Mouse (Mus musculus) forebrain, embryonic 13.5 days (tissue): ENCODE results near the gene Dagla. TPM values are rescaled to one million over a fixed set of nuclear protein-coding genes. Genes with fewer than 3 reads are reported as not detected.

ENCODE experiments used
- ATAC-seq: fragments of 200-750 bp; cut with Nextera tagmentation; 2 replicates; pipeline ENCODE4 v1.8.0; 2017
- H3K27ac ChIP-seq: fragments of 300-500 bp; sonication (generic); 2 replicates; pipeline ENCODE4 v1.5.1; 2015; ENCODE audit warnings: inconsistent platforms, mild to moderate bottlenecking, moderate library complexity
- H3K27me3 ChIP-seq: fragments of 300-500 bp; sonication (generic); 2 replicates; pipeline ENCODE4 v1.6.1; 2015; ENCODE audit warnings: mild to moderate bottlenecking, inconsistent platforms
- H3K36me3 ChIP-seq: fragments of 300-500 bp; sonication (generic); 2 replicates; pipeline ENCODE4 v1.6.1; 2015; ENCODE audit warnings: mild to moderate bottlenecking, inconsistent platforms; ENCODE audit not compliant: poor library complexity, severe bottlenecking
- H3K4me1 ChIP-seq: fragments of 300-500 bp; sonication (generic); 2 replicates; pipeline ENCODE4 v1.6.1; 2015; ENCODE audit warnings: inconsistent platforms
- H3K4me2 ChIP-seq: fragments of 300-500 bp; sonication (generic); 2 replicates; pipeline ENCODE4 v1.6.1; 2015; ENCODE audit warnings: inconsistent platforms, mild to moderate bottlenecking, moderate library complexity
- H3K4me3 ChIP-seq: fragments of 300-500 bp; sonication (generic); 2 replicates; pipeline ENCODE4 v1.5.1; 2015; ENCODE audit warnings: mild to moderate bottlenecking, inconsistent platforms
- H3K9ac ChIP-seq: fragments of 300-500 bp; sonication (generic); 2 replicates; pipeline ENCODE4 v1.6.1; 2015; ENCODE audit warnings: mild to moderate bottlenecking, inconsistent platforms
- H3K9me3 ChIP-seq: fragments of 300-500 bp; sonication (generic); replicated peaks from 2 replicates; pipeline ENCODE4 v1.6.1; 2016; ENCODE audit warnings: inconsistent platforms
- WGBS: fragments of 180-500 bp; shearing (Covaris S2); methylation state at CpG from one replicate; pipeline ENCODE4 v1.1.7; 2015; 5-methylcytosine and 5-hydroxymethylcytosine counted together
- polyA plus RNA-seq: library from polyadenylated mRNA; unstranded; fragments of >200 nt; fragmentation: Nextera tagmentation; extraction: Ambion mirVana; gene quantifications from 2 replicates; pipeline ENCODE4 v1.2.1, GENCODE M21; 2015

The Dagla gene
- polyA plus RNA-seq, 1 experiment from 2014 or later: 3.2 TPM

DNA sequence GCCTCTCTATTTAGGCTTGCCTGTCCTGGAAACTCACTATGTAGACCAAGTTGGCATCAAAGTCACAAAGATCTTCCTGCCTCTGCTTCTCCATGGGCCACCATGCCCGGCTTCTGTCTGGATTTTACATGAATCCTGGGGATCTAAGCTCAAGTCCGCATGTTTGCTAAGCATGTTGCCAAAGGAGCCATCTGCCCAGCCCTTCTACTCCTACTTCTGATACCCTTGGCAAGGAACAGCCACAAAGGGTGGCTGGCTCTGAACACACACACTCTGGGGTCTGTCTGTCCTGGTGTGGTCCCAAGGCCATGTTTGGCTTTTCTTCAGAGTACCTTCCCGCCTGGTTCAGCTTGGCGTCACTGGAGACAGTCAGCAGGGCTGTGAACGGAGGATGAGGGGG, 2.7 kb upstream of the Dagla start:
- ATAC-seq: no peak

DNA sequence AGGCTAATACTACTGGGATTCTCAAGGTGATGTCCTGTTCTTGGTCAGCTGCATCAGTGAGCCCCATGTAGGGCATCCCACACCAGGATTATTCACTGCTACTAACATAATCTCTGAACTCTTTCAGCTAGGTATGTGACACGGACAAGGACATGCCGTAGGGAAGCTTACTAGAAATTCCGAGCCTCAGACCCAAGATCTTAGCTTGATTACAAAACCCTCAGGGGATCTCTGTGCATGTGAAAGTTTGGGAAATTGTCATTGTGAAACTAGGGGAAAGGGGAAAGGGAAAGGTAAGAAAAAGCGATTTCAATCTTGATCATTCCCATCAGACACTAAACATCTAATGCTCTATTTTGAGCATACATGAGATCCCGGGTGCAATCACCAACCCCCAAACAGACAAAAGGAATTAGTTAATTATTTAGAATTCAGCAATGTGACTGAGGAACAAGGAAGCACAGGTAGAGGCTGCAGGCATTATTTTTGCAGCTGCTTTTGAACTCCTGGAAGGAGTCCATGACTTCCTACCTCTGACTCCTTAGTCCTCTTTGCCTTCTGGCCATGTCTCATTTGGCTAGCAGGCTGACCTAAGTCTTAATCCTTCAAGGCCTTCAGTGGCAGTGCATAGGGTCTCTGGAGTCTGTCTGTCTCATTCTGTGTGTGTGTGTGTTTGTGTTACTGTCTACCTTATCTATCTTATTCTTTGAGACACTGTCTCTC, 2.0 kb upstream of the Dagla start:
- Histone ChIP-seq H3K27me3 (peaks cover 13% of the 10 kb centered on the region), H3K4me3 (no peak overlapping the region), H3K9me3 (no peaks in the 10 kb centered on the region), H3K27ac (no peak overlapping the region), H3K36me3 (no peaks in the 10 kb centered on the region), H3K4me1 (peaks cover 23% of the 10 kb centered on the region), H3K9ac (no peak overlapping the region), H3K4me2 (no peak overlapping the region)
- ATAC-seq: no peak
- 88% methylated on average over 5 of the region's 5 CpGs for whole genome bisulfite sequencing

More for the DNA sequence above, 2.7 kb upstream of the Dagla start:
- H3K36me3 ChIP-seq: no peaks in the 10 kb centered on the region
- no peak overlapping the region for H3K9ac ChIP-seq
- no peak overlapping the region for H3K4me3 ChIP-seq
- 73% methylated on average over 5 of the region's 5 CpGs for WGBS
- no peaks in the 10 kb centered on the region for H3K9me3 ChIP-seq
- H3K4me2 ChIP-seq: no peak overlapping the region
- H3K27me3 ChIP-seq: peaks cover 13% of the 10 kb centered on the region
- peak overlapping the region; percentile 36; the same call in 1 of the 2 replicates for H3K27ac ChIP-seq
- peaks cover 23% of the 10 kb centered on the region for H3K4me1 ChIP-seq

GRCm38 (mm10) chr19:10305640-10306039, 963 bp upstream of the Dagla start:
- ATAC-seq: no peak
- no peak overlapping the region for H3K4me2 ChIP-seq
- 84% methylated on average over 12 of the region's 12 CpGs for WGBS
- no peaks in the 10 kb centered on the region for H3K9me3 ChIP-seq
- no peak overlapping the region for H3K4me3 ChIP-seq
- H3K9ac ChIP-seq: no peak overlapping the region
- peaks cover 13% of the 10 kb centered on the region for H3K27me3 ChIP-seq
- H3K36me3 ChIP-seq: no peaks in the 10 kb centered on the region
- no peak overlapping the region for H3K27ac ChIP-seq
- H3K4me1 ChIP-seq: peaks cover 23% of the 10 kb centered on the region

GRCm38 (mm10) chr19:10304395-10304794, 282 bp downstream of the Dagla start:
- H3K4me3 ChIP-seq: peak overlapping the region; percentile 73
- H3K27ac ChIP-seq: no peak overlapping the region
- H3K36me3 ChIP-seq: no peaks in the 10 kb centered on the region
- peak overlapping the region; percentile 90 for H3K9ac ChIP-seq
- peak; percentile 56 for ATAC-seq
- H3K4me2 ChIP-seq: peak overlapping the region; percentile 90
- WGBS: 3% methylated on average over 37 of the region's 37 CpGs
- no peaks in the 10 kb centered on the region for H3K9me3 ChIP-seq
- H3K27me3 ChIP-seq: peaks cover 13% of the 10 kb centered on the region
- peaks cover 23% of the 10 kb centered on the region for H3K4me1 ChIP-seq

GRCm38 (mm10) chr19:10302852-10303251, 1.8 kb downstream of the Dagla start:
- ATAC-seq: no peak
- H3K27ac ChIP-seq: no peak overlapping the region
- WGBS: 97% methylated on average over 3 of the region's 3 CpGs
- no peak overlapping the region for H3K4me2 ChIP-seq
- no peak overlapping the region for H3K4me3 ChIP-seq
- no peaks in the 10 kb centered on the region for H3K36me3 ChIP-seq
- peaks cover 13% of the 10 kb centered on the region for H3K27me3 ChIP-seq
- H3K9me3 ChIP-seq: no peaks in the 10 kb centered on the region
- H3K4me1 ChIP-seq: peaks cover 19% of the 10 kb centered on the region
- no peak overlapping the region for H3K9ac ChIP-seq

- Histone ChIP-seq H3K9ac (no peak overlapping the region), H3K9me3 (no peaks in the 10 kb centered on the region), H3K36me3 (no peaks in the 10 kb centered on the region), H3K27ac (no peak overlapping the region), H3K4me2 (no peak overlapping the region), H3K4me3 (no peak overlapping the region), H3K4me1 (peaks cover 19% of the 10 kb centered on the region), H3K27me3 (peaks cover 13% of the 10 kb centered on the region)
- 83% methylated on average over 4 of the region's 4 CpGs for WGBS
- no peak for ATAC-seq
Measured at GRCm38 (mm10) chr19:10301866-10302356, 2.8 kb downstream of the Dagla start.

- H3K27ac ChIP-seq: no peak overlapping the region
- H3K36me3 ChIP-seq: no peaks in the 10 kb centered on the region
- WGBS: 82% methylated on average over 11 of the region's 11 CpGs
- ATAC-seq: no peak
- no peak overlapping the region for H3K4me3 ChIP-seq
- H3K4me2 ChIP-seq: no peak overlapping the region
- H3K4me1 ChIP-seq: peaks cover 26% of the 10 kb centered on the region
- H3K27me3 ChIP-seq: peaks cover 10% of the 10 kb centered on the region
- H3K9me3 ChIP-seq: no peaks in the 10 kb centered on the region
- H3K9ac ChIP-seq: no peak overlapping the region
Measured at GRCm38 (mm10) chr19:10301263-10301662, 3.4 kb downstream of the Dagla start.

GRCm38 (mm10) chr19:10300809-10301208, 3.9 kb downstream of the Dagla start:
- no peak for ATAC-seq
- no peak overlapping the region for H3K4me3 ChIP-seq
- H3K27me3 ChIP-seq: peaks cover 5% of the 10 kb centered on the region
- H3K9me3 ChIP-seq: no peaks in the 10 kb centered on the region
- no peak overlapping the region for H3K4me2 ChIP-seq
- no peak overlapping the region for H3K9ac ChIP-seq
- WGBS: 88% methylated on average over 4 of the region's 4 CpGs
- peaks cover 30% of the 10 kb centered on the region for H3K4me1 ChIP-seq
- no peak overlapping the region for H3K27ac ChIP-seq
- H3K36me3 ChIP-seq: no peaks in the 10 kb centered on the region

- no peak overlapping the region for H3K9ac ChIP-seq
- H3K4me1 ChIP-seq: peaks cover 34% of the 10 kb centered on the region
- no peak overlapping the region for H3K4me3 ChIP-seq
- no peaks in the 10 kb centered on the region for H3K9me3 ChIP-seq
- H3K27ac ChIP-seq: no peak overlapping the region
- 82% methylated on average over 4 of the region's 4 CpGs for WGBS
- no peak overlapping the region for H3K4me2 ChIP-seq
- no peaks in the 10 kb centered on the region for H3K36me3 ChIP-seq
- no peaks in the 10 kb centered on the region for H3K27me3 ChIP-seq
- no peak for ATAC-seq
Measured at GRCm38 (mm10) chr19:10298268-10298667, 6.4 kb downstream of the Dagla start.

DNA sequence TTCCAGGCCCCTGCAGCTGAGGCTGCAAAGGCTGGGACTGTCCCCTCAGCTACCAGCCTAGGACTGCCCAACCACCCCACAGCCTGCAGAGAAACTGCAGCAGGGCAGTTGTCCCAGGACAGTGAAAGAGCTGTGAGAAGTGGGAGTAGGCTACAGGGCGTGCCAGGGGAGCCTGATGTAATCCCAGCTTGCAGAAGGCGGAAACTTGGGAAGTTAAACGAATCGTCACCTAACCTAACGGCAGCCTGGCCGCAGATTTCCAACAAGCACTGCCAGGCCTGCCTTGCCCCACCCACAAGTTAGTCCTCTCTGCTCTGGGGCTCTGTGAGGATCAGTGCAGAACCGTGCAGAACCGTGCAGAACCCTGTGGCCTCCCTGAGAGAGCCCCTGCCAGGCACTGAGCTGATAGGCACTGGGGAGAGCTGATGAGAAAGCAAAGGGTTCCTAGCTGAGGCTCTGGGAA, 7.6 kb downstream of the Dagla start:
- Histone ChIP-seq H3K9me3 (no peaks in the 10 kb centered on the region), H3K27me3 (no peaks in the 10 kb centered on the region), H3K4me2 (no peak overlapping the region), H3K27ac (no peak overlapping the region), H3K4me1 (peaks cover 34% of the 10 kb centered on the region), H3K9ac (0 out of 2 replicates have a peak overlapping the region, but pooled peaks have one; percentile 14), H3K36me3 (no peaks in the 10 kb centered on the region), H3K4me3 (no peak overlapping the region)
- 35% methylated on average over 8 of the region's 8 CpGs for WGBS
- 0 out of 2 replicates have a peak, but pooled peaks have one; percentile 7 for ATAC-seq

DNA sequence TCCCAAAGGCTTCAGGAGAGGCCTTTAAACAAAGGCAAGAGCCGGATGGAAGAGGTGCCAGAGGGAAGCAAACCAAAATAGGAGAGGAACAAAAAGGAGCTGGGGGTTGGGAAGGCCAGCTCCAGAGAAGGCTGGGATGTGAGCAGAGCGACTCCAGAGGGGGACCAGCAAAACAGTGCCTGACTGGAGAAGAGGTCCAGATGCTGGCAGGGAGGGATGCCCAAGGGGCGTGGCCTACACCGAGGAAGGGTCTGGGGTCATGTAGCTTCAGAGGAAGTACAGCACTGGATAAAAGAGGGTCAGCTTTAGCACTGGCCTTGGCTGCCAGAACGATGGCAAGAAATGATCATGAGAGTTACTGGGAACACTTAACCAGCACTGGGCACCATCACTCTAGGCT, 8.4 kb downstream of the Dagla start:
- no peak for ATAC-seq
- H3K4me2 ChIP-seq: no peak overlapping the region
- peaks cover 34% of the 10 kb centered on the region for H3K4me1 ChIP-seq
- 30% methylated on average over 5 of the region's 5 CpGs for WGBS
- no peaks in the 10 kb centered on the region for H3K36me3 ChIP-seq
- no peak overlapping the region for H3K4me3 ChIP-seq
- H3K9me3 ChIP-seq: no peaks in the 10 kb centered on the region
- H3K27me3 ChIP-seq: no peaks in the 10 kb centered on the region
- H3K9ac ChIP-seq: no peak overlapping the region
- H3K27ac ChIP-seq: no peak overlapping the region

DNA sequence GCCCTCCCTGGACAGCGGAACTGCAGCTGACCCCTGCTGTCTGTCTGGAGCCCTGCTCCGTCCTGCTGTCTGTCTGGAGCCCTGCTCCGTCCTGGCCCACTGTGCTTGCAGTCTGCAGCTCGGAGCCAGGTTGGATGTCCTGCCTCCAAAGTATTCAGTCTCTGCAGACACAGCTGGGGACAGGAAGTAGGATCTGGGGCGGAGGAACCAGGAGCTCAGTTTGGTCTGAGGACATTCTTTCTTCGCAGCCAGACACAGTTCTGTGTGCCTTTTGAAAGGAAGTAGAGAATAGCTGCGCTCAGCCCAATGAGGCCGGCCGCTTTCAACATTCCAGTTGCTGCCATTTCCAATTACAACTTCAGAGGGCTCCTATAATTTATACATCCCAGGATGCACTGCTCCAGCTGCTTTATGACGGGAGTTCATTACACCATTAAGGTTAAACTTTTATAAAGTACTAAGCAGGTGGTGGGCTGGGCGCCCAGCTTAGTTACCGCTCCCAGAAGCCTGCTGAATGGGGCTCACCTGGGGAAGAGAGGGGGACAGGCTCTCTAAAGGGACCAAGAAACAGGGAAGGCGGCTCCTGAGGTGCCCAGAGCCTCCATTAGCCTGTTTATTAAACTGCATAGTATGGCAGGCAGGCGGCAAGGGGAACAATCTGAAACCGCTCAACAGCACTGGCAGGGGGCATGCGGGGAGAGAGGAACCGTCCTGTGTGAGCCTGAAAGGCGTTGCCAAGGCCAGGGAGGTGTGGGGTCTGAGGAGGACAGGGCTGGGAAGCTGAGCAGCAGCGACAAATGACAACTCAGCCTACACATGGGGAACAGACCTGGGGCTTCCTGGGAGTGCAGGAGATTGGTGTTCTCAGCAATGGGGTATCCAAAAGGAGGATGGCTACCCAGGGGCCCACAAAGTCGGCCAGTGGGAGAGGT, 9.8 kb downstream of the Dagla start:
- Histone ChIP-seq H3K27me3 (no peaks in the 10 kb centered on the region), H3K4me3 (no peak overlapping the region), H3K9ac (peak overlapping the region; percentile 35), H3K4me1 (peaks cover 34% of the 10 kb centered on the region), H3K9me3 (no peaks in the 10 kb centered on the region), H3K36me3 (no peaks in the 10 kb centered on the region), H3K27ac (peak overlapping the region; percentile 52), H3K4me2 (peak overlapping the region; percentile 41)
- ATAC-seq: peak; percentile 46; the same call in 1 of the 2 replicates
- WGBS: 26% methylated on average over 20 of the region's 20 CpGs
